In the genomic region with DNA sequence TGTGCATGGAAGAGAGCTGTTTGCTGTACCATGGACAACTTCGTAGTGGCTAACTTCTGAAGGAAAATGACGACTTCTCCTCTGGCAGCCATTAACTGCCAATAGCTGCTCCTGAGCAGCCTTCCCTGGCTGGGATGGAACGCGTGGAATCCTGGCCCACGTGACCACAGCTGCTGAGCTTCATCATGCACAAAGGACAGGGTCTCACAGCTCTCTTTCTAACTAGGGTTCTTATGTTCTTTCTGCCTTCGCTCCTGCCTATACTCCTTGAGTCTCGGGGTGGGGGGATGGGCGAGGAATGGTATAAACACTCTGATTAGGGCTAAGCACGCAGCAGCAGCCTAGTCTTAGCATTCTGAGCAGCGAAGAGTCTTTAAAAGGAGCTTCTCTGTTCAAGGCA, we compare ENCODE assay signal across 8 mouse cellular contexts. TPM values are rescaled to one million over a fixed set of nuclear protein-coding genes. Genes with fewer than 3 reads are reported as not detected.
DNase-seq lines count a peak whose midpoint lies in the region; TF ChIP-seq lines count a peak whose summit lies in the region.

No protein-coding gene starts in this region.

- peaks cover 0 to under 1% of the 10 kb centered on the region in 2 experiments; a peak in 1 of 4 replicates for H3K4me1 ChIP-seq in MEL (ENCODE audit: control insufficient read depth in 1 of 2, insufficient read depth in 2 of 2, low read length in 2 of 2)

- H3K4me3 ChIP-seq in MEL (ENCODE audit: control insufficient read depth in 1 of 2, insufficient read depth in 1 of 2, low read depth in 2 of 2, low read length in 2 of 2), result no peak overlapping the region

- no peaks in the 10 kb centered on the region for H3K79me2 ChIP-seq in MEL (ENCODE audit: control insufficient read depth, insufficient read depth, low read length, poor library complexity)

- no peak for TF ChIP-seq EP300 in MEL (IDR thresholded peaks at IDR 0.05; ENCODE audit: low read depth in 1 of 2, low read length in 2 of 2)

- TF ChIP-seq CTCF in MEL (IDR thresholded peaks at IDR 0.05 in 2 of 3, conservative IDR thresholded peaks at IDR 0.05 in 1 of 3; ENCODE audit: control insufficient read depth in 1 of 3, insufficient read depth in 1 of 3, low read depth in 2 of 3, low read length in 3 of 3, poor library complexity in 1 of 3, severe bottlenecking in 1 of 3), result no peak

- no peak for TF ChIP-seq RAD21 in MEL (IDR thresholded peaks at IDR 0.05; ENCODE audit: low read depth, low read length)

- no peak overlapping the region for H3K9ac ChIP-seq in MEL (ENCODE audit: control insufficient read depth, low read depth, low read length, poor library complexity, severe bottlenecking)

- H3K27me3 ChIP-seq in MEL (ENCODE audit: control insufficient read depth in 1 of 2, insufficient read depth in 2 of 2, low read length in 2 of 2), result peaks cover 3 to 4% of the 10 kb centered on the region in 2 experiments; a peak in 3 of 4 replicates

- peaks cover 0 to 4% of the 10 kb centered on the region in 2 experiments; a peak in 2 of 4 replicates for H3K36me3 ChIP-seq in MEL (ENCODE audit: control insufficient read depth in 1 of 2, insufficient read depth in 2 of 2, low read length in 2 of 2)

- no peak for TF ChIP-seq POLR2A in MEL (IDR thresholded peaks at IDR 0.05; ENCODE audit: control insufficient read depth in 1 of 2, insufficient read depth in 1 of 2, low read depth in 1 of 2, low read length in 2 of 2, poor library complexity in 1 of 2)

- H3K27ac ChIP-seq in MEL (ENCODE audit: control insufficient read depth, low read depth, low read length), result no peak overlapping the region

- DNase-seq in MEL (ENCODE audit: low read depth, low spot score) (no peak), R1 (ENCODE audit: low read depth, low spot score) (peak; percentile 65)
- peak; percentile 25 for DNase-seq in kidney, adult 18-20 months
- peak; percentile 39 for DNase-seq in mesoderm, embryonic 11.5 days (ENCODE audit: low read depth, low spot score)
- no peak for DNase-seq in urinary bladder, postnatal 25 days (ENCODE audit: low spot score)
- DNase-seq in adrenal gland, adult (ENCODE audit: inconsistent age in 2 of 2, low spot score in 1 of 2), result no peak
- DNase-seq in gastrocnemius, postnatal 36 days, result no peak
- no peak for DNase-seq in layer of hippocampus, postnatal 14 days (ENCODE audit: low spot score in 2 of 2)

- intact Hi-C loops in gastrocnemius, postnatal 36 days (cut with DNase I), result loop anchor here (5.0 kb wide), 1 partner anchor 57 kb away; no protein-coding TSS in a partner anchor

- H3K9me3 ChIP-seq in MEL (replicated peaks; ENCODE audit: insufficient read depth, low read length), result no peaks in the 10 kb centered on the region

TF ChIP-seq in MEL, 35 proteins besides CTCF, POLR2A, EP300 and RAD21:
- no peak for TF ChIP-seq GATA1 (IDR thresholded peaks at IDR 0.05; ENCODE audit: low read depth, low read length)
- TF ChIP-seq USF1 (IDR thresholded peaks at IDR 0.05; ENCODE audit: low read depth, low read length), result peak; percentile 28; the same call in 1 of the 2 replicates

RNA-seq across cellular contexts. Expression of a gene that starts 2.0 kb away (rescaled TPM):
- total RNA-seq in MEL (2012; rRNA removed), result not detected in 2 replicates
- not detected for polyA plus RNA-seq in MEL (2012; ENCODE audit: insufficient read depth in 1 of 2, insufficient read length in 2 of 2, low read depth in 1 of 2, low replicate concordance in 2 of 2, missing spikeins in 1 of 2)
- total RNA-seq in gastrocnemius, postnatal 36 days (2021), result 1 to 10 TPM; 4.5 to 8.0 TPM
- 1 to 10 TPM; 2.5 to 3.5 TPM for total RNA-seq in layer of hippocampus, postnatal 14 days (2021)

RNA-seq across cellular contexts. Expression of a gene that starts 20.8 kb away (rescaled TPM):
- total RNA-seq in MEL (2012; rRNA removed), result 19.7 and 23.3 TPM in 2 replicates
- 10 to 100 TPM in 1 of 2 experiments, not detected in 1; 18.8 TPM for polyA plus RNA-seq in MEL (2012; ENCODE audit: insufficient read depth in 1 of 2, insufficient read length in 2 of 2, low read depth in 1 of 2, low replicate concordance in 2 of 2, missing spikeins in 1 of 2)
- total RNA-seq in gastrocnemius, postnatal 36 days (2021), result 10 to 100 TPM; 17.6 to 20.4 TPM
- total RNA-seq in layer of hippocampus, postnatal 14 days (2021), result 10 to 100 TPM; 80.5 to 82.7 TPM

Comparison
In these comparisons a context has a peak if more than half of its experiments do, and no peak if none do; other contexts are left out.
1. DNase-seq: peak in R1 (single experiment), kidney, adult 18-20 months (single experiment) and mesoderm, embryonic 11.5 days (single experiment); none in MEL (single experiment), urinary bladder, postnatal 25 days (single experiment), adrenal gland, adult (0 of 2), gastrocnemius, postnatal 36 days (0 of 2) and layer of hippocampus, postnatal 14 days (0 of 2).